Mouse (Mus musculus) cerebellum, adult 2 months (tissue): ENCODE data around the gene Tmem132b. TPM values are rescaled to one million over a fixed set of nuclear protein-coding genes. Genes with fewer than 3 reads are reported as not detected.

Source experiments
- DNase-seq, 2 experiments: peaks; one replicate each; pipeline ENCODE4 v3.0.0; 2021
- H3K27ac ChIP-seq: fragments of 200-500 bp; 2 replicates; pipeline ENCODE4 v1.5.1; 2012; ENCODE audit warnings: low read length, control low read depth, inconsistent platforms; ENCODE audit not compliant: insufficient read depth
- H3K27me3 ChIP-seq: fragments of 200-500 bp; 2 replicates; pipeline ENCODE4 v1.6.1; 2012; ENCODE audit warnings: inconsistent platforms, mild to moderate bottlenecking, low read length, moderate library complexity; ENCODE audit not compliant: control insufficient read depth, insufficient read depth
- H3K4me1 ChIP-seq: fragments of 200-500 bp; 2 replicates; pipeline ENCODE4 v1.6.1; 2011; ENCODE audit warnings: low read length; ENCODE audit not compliant: control insufficient read depth, insufficient read depth
- H3K4me3 ChIP-seq: fragments of 200-500 bp; replicated peaks from 2 replicates; pipeline ENCODE3; 2011; ENCODE audit warnings: mild to moderate bottlenecking, low read depth, low read length, control low read depth; ENCODE audit not compliant: insufficient read depth
- CTCF ChIP-seq: fragments of 200-500 bp; IDR thresholded peaks from 2 replicates; pipeline ENCODE4 v1.5.1; 2011; ENCODE audit warnings: low read depth, mild to moderate bottlenecking, control low read depth, low read length, moderate library complexity, borderline replicate concordance; ENCODE audit not compliant: insufficient read depth
- POLR2A ChIP-seq: fragments of 200-500 bp; IDR thresholded peaks from 2 replicates; pipeline ENCODE4 v1.6.1; 2011; ENCODE audit warnings: low read length, control low read depth, borderline replicate concordance; ENCODE audit not compliant: insufficient read depth
- WGBS: fragments of 180-500 bp; shearing (Covaris S2); methylation state at CpG from one replicate; pipeline ENCODE4 v1.1.7; 2018; 5-methylcytosine and 5-hydroxymethylcytosine counted together
- polyA plus RNA-seq: library from polyadenylated mRNA; depleted of rRNA; stranded (reverse); fragments of >200 nt; gene quantifications from 2 replicates; pipeline ENCODE4 v1.2.3, GENCODE M21; 2012

The Tmem132b gene
- polyA plus RNA-seq, 1 experiment, result 5.9 TPM

DNA sequence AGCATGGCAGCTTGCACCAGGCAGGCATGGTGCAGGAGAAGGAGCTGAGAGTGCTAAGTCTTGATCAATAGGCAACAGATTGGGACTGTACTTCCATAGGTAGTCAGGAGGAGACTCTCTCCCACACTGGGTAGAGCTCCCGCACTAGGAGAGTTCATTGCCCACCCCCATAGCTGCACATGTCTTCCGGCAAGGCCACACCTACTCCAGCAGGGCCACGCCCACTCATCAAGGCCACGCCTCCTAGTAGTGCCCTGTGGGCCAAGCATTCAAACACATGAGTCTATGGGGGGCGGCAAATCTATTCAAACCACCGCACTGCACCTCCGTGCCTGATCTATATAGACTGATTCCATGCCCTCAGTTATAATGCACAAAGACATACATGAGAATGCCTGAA is 56.6 kb downstream of the Tmem132b start:
- H3K4me1 ChIP-seq, result no peaks in the 10 kb centered on the region
- no peak overlapping the region for H3K27ac ChIP-seq
- no peak for TF ChIP-seq CTCF
- no peak for TF ChIP-seq POLR2A
- no peaks in the 10 kb centered on the region for H3K27me3 ChIP-seq
- no peak overlapping the region for H3K4me3 ChIP-seq
- WGBS, result 71% methylated on average over 7 of the region's 7 CpGs
- DNase-seq, result no peak

DNA sequence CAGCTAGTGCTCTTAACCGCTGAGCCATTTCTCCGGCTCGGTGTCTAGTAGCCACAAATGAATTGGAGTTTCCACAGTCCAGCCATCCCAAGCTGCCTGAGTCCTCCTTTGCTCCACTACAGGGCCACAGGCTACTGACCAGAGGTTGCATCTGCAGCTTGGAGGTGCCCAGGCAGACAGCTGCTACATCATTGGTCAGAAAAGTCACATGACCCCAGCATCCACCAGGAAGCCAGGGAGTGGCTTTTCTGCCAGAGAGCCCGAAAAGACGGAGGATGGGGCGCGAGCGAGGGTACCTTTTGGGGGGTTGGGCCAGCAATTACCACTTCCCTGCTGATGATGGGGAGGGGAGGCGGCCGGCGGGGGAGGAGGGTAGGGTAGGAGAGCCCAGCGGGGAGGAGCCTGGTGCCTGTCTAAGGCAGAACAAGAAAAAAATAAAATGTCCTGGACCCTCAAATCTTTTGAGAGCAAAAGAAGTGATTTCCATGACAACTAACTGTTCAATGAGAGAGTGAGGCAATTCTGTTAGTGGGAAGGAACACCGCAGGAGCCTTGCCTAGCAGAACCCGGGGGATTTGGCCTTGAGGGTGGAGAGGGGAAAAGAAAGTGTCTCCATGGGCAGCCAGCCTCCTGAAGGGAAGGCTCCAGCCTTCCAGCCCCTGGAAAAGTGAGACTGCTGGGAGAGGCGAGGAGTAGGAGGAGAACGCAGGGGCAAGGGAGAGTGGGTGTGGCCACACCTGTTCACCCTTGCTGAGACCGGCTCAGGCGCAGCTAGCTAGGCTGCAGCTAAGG is 57.5 kb downstream of the Tmem132b start:
- Histone ChIP-seq H3K4me1 (no peaks in the 10 kb centered on the region), H3K27ac (no peak overlapping the region), H3K27me3 (no peaks in the 10 kb centered on the region), H3K4me3 (no peak overlapping the region)
- DNase-seq, result peak; percentile 30 to 59
- no peak for TF ChIP-seq CTCF
- TF ChIP-seq POLR2A, result no peak
- WGBS, result 8% methylated on average over 18 of the region's 18 CpGs

DNA sequence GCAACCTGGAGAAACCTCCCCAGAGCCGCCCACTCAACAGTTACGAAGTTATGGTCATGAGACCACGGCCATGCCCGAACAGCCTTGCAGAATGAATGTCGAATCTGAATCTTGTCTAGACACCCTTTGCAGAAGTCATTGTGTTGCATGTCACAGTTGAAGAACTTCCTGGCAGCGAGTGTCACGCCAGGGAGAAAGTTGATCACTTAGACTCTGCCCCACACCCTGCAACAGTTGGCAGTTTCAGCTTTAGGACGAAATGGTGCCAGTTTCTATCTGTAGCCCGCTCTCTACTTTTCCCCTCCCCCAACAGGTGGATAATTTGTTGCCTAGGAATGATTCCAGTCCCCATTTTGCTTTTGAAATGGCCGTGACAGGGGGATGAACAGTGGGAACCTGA is 66.5 kb downstream of the Tmem132b start:
- H3K27me3 ChIP-seq, result no peaks in the 10 kb centered on the region; the same call in 1 of the 2 replicates
- DNase-seq, result no peak
- no peak overlapping the region for H3K27ac ChIP-seq
- TF ChIP-seq POLR2A (no peak), CTCF (no peak)
- 66% methylated on average over 10 of the region's 10 CpGs for WGBS
- H3K4me1 ChIP-seq, result no peaks in the 10 kb centered on the region
- no peak overlapping the region for H3K4me3 ChIP-seq

DNA sequence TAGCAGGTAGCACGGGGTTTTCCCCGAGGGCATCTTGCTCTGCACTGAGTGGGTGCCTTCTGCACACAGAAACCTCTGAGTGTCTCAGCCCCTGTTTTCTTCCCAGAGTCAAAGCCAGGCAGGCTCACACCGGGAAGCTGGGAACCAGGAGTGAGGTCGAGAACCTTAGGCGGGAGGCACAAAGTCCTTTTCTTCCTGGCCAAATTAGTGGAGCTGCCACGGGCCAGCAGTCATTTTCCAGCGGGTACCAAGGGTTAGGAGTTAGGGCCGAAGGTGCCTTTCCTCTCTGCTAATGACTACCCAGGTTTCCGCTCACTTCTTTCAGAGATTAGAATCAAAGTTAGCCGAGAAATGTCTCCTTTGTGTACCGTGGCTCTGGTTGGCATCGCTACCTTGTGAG is 75.6 kb downstream of the Tmem132b start:
- no peak for DNase-seq
- Histone ChIP-seq H3K4me3 (no peak overlapping the region), H3K27me3 (no peaks in the 10 kb centered on the region; the same call in 1 of the 2 replicates), H3K27ac (no peak overlapping the region), H3K4me1 (no peaks in the 10 kb centered on the region)
- TF ChIP-seq POLR2A, result no peak
- TF ChIP-seq CTCF, result no peak
- WGBS, result 77% methylated on average over 12 of the region's 12 CpGs

DNA sequence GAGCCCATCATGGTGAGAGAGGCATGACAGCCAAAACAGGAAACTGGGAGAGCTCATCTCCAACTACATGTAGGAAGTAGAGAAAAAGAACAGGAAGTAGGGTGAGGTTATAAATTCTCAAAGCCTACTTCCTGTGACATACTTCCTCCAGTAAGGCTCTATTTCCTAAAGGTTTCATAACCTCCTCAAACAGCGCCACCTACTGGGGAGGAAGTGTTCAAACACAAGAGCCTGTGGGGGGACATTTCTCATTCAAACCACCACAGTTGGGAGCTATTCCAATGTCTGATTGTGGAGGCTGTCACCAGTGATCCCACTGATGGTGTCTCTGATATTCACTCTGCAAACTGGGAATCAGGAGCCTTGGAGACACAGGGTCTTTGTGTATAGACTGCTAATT is 78.4 kb downstream of the Tmem132b start:
- no peak overlapping the region for H3K4me3 ChIP-seq
- 56% methylated on average over 1 of the region's 1 CpGs for WGBS
- H3K4me1 ChIP-seq, result no peaks in the 10 kb centered on the region
- no peak for DNase-seq
- no peak overlapping the region for H3K27ac ChIP-seq
- TF ChIP-seq POLR2A (no peak), CTCF (no peak)
- H3K27me3 ChIP-seq, result no peaks in the 10 kb centered on the region; the same call in 1 of the 2 replicates

DNA sequence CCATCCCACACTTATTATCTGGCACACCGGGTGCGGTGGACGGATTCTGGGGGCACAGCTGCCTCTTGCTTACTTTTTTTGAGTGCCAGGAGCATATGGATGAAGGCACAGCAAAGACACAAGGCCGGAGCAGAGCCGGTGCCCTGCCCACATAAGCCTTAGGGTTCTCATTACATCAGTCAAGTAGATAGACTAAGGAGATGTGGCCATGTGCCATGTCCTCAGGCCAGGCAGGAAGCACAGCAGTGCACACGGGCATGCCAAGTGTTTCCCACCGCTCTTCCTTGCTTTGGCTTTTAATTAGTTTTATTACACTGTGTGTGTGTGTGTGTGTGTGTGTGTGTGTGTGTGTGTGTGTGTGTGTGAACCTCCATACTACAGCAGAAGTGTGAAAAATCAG is 80.9 kb downstream of the Tmem132b start:
- Histone ChIP-seq H3K4me3 (no peak overlapping the region), H3K27me3 (no peaks in the 10 kb centered on the region; the same call in 1 of the 2 replicates), H3K4me1 (no peaks in the 10 kb centered on the region), H3K27ac (no peak overlapping the region)
- 10% methylated on average over 7 of the region's 7 CpGs for WGBS
- DNase-seq, result no peak
- TF ChIP-seq POLR2A (no peak), CTCF (no peak)

DNA sequence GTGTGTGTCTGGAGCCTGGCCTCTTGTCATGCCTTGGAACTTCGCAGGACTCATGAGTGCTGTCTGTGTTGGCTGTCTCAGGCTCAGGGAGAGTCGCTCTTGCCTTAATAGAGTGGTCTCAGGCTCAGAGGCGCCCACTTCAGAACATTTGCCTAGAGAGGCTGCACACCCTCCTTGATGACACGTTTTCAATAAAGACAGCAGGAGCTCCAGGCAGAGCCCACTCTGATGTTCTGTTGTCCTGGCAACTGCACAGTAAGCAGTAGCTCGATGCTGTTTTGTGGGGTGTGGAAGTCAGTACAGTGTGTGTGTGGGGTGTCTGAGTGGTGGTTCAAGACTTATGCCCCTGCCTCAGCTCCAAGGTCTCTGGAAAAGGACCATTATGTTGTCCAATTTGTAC is 81.6 kb downstream of the Tmem132b start:
- no peaks in the 10 kb centered on the region for H3K27me3 ChIP-seq
- WGBS, result 51% methylated on average over 5 of the region's 5 CpGs
- no peaks in the 10 kb centered on the region for H3K4me1 ChIP-seq
- H3K4me3 ChIP-seq, result no peak overlapping the region
- TF ChIP-seq CTCF (no peak), POLR2A (no peak)
- no peak overlapping the region for H3K27ac ChIP-seq
- no peak for DNase-seq

DNA sequence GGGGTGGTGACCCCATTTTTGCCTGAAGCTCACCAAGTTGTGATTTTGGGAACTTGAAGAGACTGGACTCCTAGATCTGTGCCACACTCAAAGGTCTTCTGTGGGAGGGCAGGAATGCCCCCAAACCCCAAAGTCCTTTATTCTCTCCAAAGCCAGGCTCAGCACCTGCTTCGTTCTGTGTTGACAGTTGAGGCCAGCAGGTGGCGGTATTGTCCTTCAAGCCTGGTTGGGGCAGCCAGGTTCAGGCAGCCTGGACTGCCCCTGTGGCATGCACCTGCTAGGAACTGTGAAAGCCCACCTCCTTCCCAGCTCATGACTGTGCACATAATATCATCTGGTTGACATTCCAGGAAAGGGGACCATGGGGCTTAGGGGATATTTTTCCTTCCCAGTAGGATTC is 82.8 kb downstream of the Tmem132b start:
- no peak for DNase-seq

DNA sequence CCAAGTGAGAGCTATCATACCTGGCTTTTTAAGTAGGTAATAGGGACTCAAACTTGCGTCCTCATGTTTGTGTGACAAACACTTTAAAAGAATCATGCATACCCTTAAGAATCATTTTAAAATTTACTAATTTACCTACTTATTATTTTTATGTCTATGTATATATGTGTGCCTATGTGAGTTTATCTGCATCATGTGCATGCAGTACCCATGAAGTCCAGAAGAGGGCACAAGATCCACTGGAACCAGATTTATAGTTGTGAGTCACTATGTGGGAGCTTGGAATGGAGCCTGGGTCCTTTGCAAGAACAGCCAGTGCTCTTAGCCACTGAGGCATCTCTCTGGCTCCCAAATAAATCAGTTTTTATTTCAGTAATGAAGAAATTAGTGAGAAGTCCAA is 85.5 kb downstream of the Tmem132b start:
- Histone ChIP-seq H3K27ac (no peak overlapping the region), H3K4me3 (no peak overlapping the region), H3K27me3 (no peaks in the 10 kb centered on the region), H3K4me1 (no peaks in the 10 kb centered on the region)
- no peak for DNase-seq
- 100% methylated on average over 1 of the region's 1 CpGs for WGBS
- TF ChIP-seq CTCF (no peak), POLR2A (no peak)

More for the DNA sequence above, 82.8 kb downstream of the Tmem132b start:
- Histone ChIP-seq H3K4me3 (no peak overlapping the region), H3K27me3 (no peaks in the 10 kb centered on the region), H3K4me1 (no peaks in the 10 kb centered on the region), H3K27ac (no peak overlapping the region)
- TF ChIP-seq CTCF (peak; percentile 30; the same call in 1 of the 2 replicates), POLR2A (no peak)
- WGBS, result 48% methylated on average over 2 of the region's 2 CpGs
